Mouse (Mus musculus) frontal cortex, postnatal 10 days (tissue): Measurements from ENCODE around the gene Kars.

Experiments used
- DNase-seq, 2 experiments: peaks; one replicate each; pipeline ENCODE4 v3.0.0; 2022; ENCODE audit warnings: low spot score in 2 of 2, mixed read lengths in 1 of 2

The Kars gene

GRCm38 (mm10) chr8:111947144-111947543 lies 64.0 kb downstream of the Kars start:
- DNase-seq: no peak

DNA sequence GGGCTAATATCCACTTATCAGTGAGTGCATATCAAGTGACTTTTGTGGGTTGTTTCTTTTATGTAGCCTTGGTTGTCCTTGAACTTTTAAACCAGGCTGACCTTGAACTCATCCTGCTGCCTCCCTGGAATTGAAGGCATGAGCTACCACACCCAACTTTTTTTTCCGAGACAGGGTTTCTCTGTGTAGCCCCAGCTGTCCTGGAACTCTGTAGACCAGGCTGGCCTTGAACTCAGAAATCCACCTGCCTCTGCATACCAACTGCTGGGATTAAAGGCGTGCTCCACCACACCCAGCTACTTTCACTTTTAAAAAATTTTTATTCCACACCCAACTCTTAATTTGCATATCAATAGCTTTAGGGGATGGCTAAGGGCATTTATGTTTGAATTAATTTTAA lies 67.6 kb downstream of the Kars start:
- no peak for DNase-seq
